Mouse (Mus musculus) megakaryocyte-erythroid progenitor cell, adult 5-6 weeks (primary cell): ENCODE measurements around the gene Bap1. TPM values are rescaled to one million over a fixed set of nuclear protein-coding genes. Genes with fewer than 3 reads are reported as not detected.

ENCODE experiments used
- ATAC-seq: replicated peaks from 2 replicates; pipeline ENCODE4 v1.8.0; 2016; ENCODE audit warnings: mild to moderate bottlenecking, inconsistent platforms; ENCODE audit not compliant: severe bottlenecking, poor library complexity, low FRiP score, low TSS enrichment
- total RNA-seq, 2 experiments: library from RNA; stranded (forward) in 1 of 2; stranded (reverse) in 1 of 2; fragments of 200-1000, 215-1000 nt in 1 of 2; fragments of >200 nt in 1 of 2; fragmentation: Nextera tagmentation in 1 of 2; gene quantifications; 2 replicates each; pipeline ENCODE4 v1.2.3; 2014 to 2017

The Bap1 gene
- total RNA-seq, 2 experiments from 2014 or later = 43.6 to 65.4 TPM

GRCm38 (mm10) chr14:31232404-31233069, 18.7 kb upstream of the Bap1 start:
- ATAC-seq = no peak

GRCm38 (mm10) chr14:31233070-31233995, 17.9 kb upstream of the Bap1 start:
- ATAC-seq = no peak

- ATAC-seq = peak; percentile 88
Measured at GRCm38 (mm10) chr14:31233996-31234591, 17.2 kb upstream of the Bap1 start.

GRCm38 (mm10) chr14:31237101-31237882, 14.0 kb upstream of the Bap1 start:
- ATAC-seq = no peak

GRCm38 (mm10) chr14:31240528-31240927, 10.7 kb upstream of the Bap1 start:
- no peak for ATAC-seq

- no peak for ATAC-seq
Measured at GRCm38 (mm10) chr14:31244777-31245176, 6.5 kb upstream of the Bap1 start.

GRCm38 (mm10) chr14:31245946-31246345, 5.3 kb upstream of the Bap1 start:
- ATAC-seq = no peak

GRCm38 (mm10) chr14:31248396-31248795, 2.9 kb upstream of the Bap1 start:
- ATAC-seq = no peak

- peak; percentile 19; the same call in 1 of the 2 replicates for ATAC-seq
Measured at GRCm38 (mm10) chr14:31250222-31251083, 797 bp upstream of the Bap1 start.

- ATAC-seq = peak; percentile 32
Measured at GRCm38 (mm10) chr14:31251626-31252025, 376 bp downstream of the Bap1 start.

- no peak for ATAC-seq
Measured at GRCm38 (mm10) chr14:31252091-31252490, 841 bp downstream of the Bap1 start.

GRCm38 (mm10) chr14:31258476-31259050, 7.3 kb downstream of the Bap1 start:
- no peak for ATAC-seq

GRCm38 (mm10) chr14:31260374-31260773, 9.1 kb downstream of the Bap1 start:
- ATAC-seq = peak; percentile 92

- no peak for ATAC-seq
Measured at GRCm38 (mm10) chr14:31260932-31261331, 9.7 kb downstream of the Bap1 start.

- ATAC-seq = no peak
Measured at GRCm38 (mm10) chr14:31267649-31268048, 16.4 kb downstream of the Bap1 start.

GRCm38 (mm10) chr14:31268301-31269001, 17.2 kb downstream of the Bap1 start:
- no peak for ATAC-seq

GRCm38 (mm10) chr14:31269456-31270100, 18.3 kb downstream of the Bap1 start:
- peak; percentile 53 for ATAC-seq
